Mouse (Mus musculus): ENCODE measurements around the gene Spen. TPM values are rescaled to one million over a fixed set of nuclear protein-coding genes. Genes with fewer than 3 reads are reported as not detected.

Gene Spen
- polyA plus RNA-seq, 1 experiment from 2014 or later = 20.4 TPM

DNA sequence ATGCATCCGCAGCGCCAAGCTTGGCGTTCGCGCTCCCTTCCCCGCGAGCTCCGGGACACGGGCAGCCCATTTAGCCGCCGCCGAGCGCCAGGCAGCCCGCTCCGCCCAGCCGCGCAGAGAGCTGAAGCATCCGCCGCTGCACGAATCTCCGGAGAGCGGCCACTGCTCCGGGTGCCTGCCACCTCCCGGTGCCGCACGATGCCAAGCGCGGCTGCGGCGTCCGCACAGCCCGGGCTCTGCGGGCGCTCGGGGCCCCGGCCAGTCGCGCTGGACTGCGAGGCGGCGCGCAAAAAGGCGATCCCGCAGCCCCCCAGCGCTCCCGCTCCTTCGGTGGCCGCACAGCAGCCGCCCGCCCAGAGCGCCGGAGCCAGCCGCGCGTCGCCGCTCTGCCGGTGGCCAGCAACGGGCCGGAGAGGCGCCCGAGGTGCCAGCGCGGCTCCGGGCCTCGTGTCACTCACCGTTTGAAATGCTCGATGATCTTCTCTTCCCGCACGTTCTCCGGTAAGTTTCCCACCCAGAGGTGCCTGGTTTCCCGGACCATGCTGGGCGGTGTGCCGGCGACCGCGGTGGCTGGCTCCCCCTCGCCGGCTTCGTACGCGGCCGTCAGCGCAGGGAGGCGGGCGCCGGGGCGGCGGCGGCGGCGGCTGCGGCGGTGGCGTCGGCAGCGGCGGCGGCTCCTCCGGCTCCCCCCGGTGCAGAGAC lies 540 bp downstream of the Spen start:
- peak overlapping the region; percentile 98 for H3K27ac ChIP-seq
- WGBS = under 1% methylated on average over 99 of the region's 101 CpGs

DNA sequence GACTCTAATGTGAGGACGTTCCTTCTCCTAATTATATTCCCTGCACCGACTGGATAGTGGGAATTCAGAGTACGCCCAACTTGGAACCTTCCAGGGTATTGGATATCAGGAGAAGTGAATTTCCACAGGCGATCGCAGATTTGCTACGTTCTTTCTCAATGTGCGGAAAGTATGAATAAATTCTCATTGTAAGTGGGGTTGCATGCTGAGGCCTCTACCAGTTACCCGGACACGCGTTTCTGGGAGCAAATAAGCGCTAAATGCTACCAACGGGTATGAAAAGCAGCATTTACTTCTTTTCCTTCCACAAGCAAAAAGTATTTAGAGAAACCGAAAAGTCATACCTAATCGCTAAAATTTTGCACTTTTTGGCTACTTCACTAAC lies 1.2 kb downstream of the Spen start:
- DNase-seq (ENCODE audit: low spot score) (no peak), ATAC-seq (ENCODE audit: low FRiP score) (no peak)
- Histone ChIP-seq H3K27ac (peak overlapping the region; percentile 98), H3K9me3 (ENCODE audit: control insufficient read depth, low read length) (no peaks in the 10 kb centered on the region), H3K4me2 (replicated peaks) (peak overlapping the region; percentile 79), H3K36me3 (replicated peaks; ENCODE audit: control insufficient read depth, insufficient read depth) (no peaks in the 10 kb centered on the region), H3K4me1 (replicated peaks; ENCODE audit: control insufficient read depth, insufficient read depth, low read length) (peaks cover 34% of the 10 kb centered on the region), H3K4me3 (replicated peaks; ENCODE audit: low read length) (peak overlapping the region; percentile 99), H3K9ac (peak overlapping the region; percentile 95), H3K27me3 (ENCODE audit: control insufficient read depth, insufficient read depth, low read length) (no peaks in the 10 kb centered on the region)
- under 1% methylated on average over 14 of the region's 14 CpGs for WGBS

More for the DNA sequence above, 540 bp downstream of the Spen start:
- H3K4me2 ChIP-seq (replicated peaks) = peak overlapping the region; percentile 79
- no peaks in the 10 kb centered on the region for H3K9me3 ChIP-seq (ENCODE audit: control insufficient read depth, low read length)
- H3K9ac ChIP-seq = peak overlapping the region; percentile 95
- H3K27me3 ChIP-seq (ENCODE audit: control insufficient read depth, insufficient read depth, low read length) = no peaks in the 10 kb centered on the region
- peaks cover 34% of the 10 kb centered on the region for H3K4me1 ChIP-seq (replicated peaks; ENCODE audit: control insufficient read depth, insufficient read depth, low read length)
- H3K4me3 ChIP-seq (replicated peaks; ENCODE audit: low read length) = peak overlapping the region; percentile 99
- DNase-seq (ENCODE audit: low spot score) (no peak), ATAC-seq (ENCODE audit: low FRiP score) (no peak)
- no peaks in the 10 kb centered on the region for H3K36me3 ChIP-seq (replicated peaks; ENCODE audit: control insufficient read depth, insufficient read depth)

DNA sequence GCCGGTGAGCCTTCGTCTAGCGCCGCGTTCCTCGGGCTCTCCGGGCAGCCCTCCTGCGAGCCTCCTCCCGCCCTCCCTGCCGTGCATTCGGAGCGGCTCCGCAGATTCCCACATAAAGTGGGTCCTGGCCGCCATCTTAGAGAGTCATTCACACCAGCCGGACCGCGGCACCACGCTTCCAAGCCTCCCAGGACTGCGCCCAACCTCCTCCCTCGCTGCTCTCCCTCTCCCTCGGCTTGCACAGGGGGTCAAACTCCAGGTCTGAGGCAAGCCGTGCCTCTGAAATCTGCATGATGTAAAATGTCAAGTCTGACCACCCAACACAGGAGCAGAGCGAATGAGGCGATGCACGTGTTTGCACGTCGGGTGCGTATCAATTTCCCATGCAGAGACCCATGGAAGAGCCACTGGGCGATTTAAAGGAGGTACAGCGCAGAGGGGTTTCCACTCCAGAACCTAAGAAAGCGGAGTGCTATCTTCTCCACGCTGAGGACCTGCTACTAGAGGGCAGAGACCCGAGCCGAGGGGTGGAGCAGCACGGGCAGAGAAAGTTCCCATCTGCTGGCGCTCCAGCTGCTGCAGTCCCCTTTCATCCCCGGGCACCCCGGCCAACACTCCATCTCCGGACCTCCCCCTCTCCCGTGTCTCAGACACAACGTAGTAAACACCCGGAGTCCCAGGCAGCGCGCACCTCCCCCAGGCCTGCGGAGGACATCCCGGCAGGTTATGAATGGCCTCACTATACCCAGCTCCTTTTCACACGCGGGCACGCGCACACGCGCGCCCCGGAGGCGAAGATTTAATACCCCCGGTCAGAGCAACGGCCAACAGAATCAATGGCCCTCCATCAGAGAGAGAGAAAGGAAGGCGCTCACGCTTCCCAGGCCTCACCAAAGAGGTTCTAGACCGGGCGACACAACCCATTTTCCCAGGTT lies 1.8 kb downstream of the Spen start:
- peak overlapping the region; percentile 99 for H3K4me3 ChIP-seq (replicated peaks; ENCODE audit: low read length)
- no peaks in the 10 kb centered on the region for H3K36me3 ChIP-seq (replicated peaks; ENCODE audit: control insufficient read depth, insufficient read depth)
- peak; percentile 76 for DNase-seq (ENCODE audit: low spot score)
- peak overlapping the region; percentile 95 for H3K9ac ChIP-seq
- under 1% methylated on average over 61 of the region's 61 CpGs for WGBS
- H3K9me3 ChIP-seq (ENCODE audit: control insufficient read depth, low read length) = no peaks in the 10 kb centered on the region
- peak overlapping the region; percentile 79 for H3K4me2 ChIP-seq (replicated peaks)
- peak; percentile 49 for ATAC-seq (ENCODE audit: low FRiP score)
- no peaks in the 10 kb centered on the region for H3K27me3 ChIP-seq (ENCODE audit: control insufficient read depth, insufficient read depth, low read length)
- H3K4me1 ChIP-seq (replicated peaks; ENCODE audit: control insufficient read depth, insufficient read depth, low read length) = peaks cover 30% of the 10 kb centered on the region
- peak overlapping the region; percentile 98 for H3K27ac ChIP-seq

DNA sequence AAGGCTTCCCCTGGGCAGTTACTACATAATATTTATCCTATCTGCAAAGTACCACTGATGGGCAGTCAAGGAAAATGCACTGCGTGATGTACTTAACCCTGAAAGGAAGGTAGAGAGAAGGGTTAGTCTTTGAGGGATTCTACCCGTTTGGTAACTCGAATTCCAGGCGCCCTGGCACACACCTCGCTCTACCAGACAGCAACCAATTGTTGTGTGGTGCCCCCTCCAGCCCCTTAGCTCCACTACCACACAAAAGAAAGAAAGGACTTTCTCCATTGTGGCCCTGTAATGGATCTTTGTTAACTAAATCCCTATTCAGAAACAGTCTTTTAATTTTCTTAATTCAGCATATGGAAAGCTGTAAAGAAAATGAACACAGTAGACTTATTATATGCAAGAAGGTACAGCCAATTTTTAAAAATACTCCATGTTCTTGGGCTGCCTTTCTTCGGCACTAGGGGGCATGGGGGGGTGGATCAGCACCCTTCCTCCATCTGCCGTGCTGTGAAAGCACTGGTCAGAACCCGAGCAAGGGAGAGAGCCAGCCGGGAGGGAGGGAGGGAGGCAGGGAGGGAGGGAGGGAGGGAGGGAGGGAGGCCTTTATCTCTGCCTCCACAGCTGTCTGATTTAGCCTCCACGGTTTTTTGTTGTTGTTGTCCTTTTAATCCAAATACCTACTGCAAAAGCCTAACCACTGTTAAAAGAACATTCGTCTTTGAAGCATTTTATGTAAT lies 3.3 kb downstream of the Spen start:
- peak overlapping the region; percentile 99 for H3K4me3 ChIP-seq (replicated peaks; ENCODE audit: low read length)
- H3K27me3 ChIP-seq (ENCODE audit: control insufficient read depth, insufficient read depth, low read length) = no peaks in the 10 kb centered on the region
- DNase-seq (ENCODE audit: low spot score) (peak; percentile 66), ATAC-seq (ENCODE audit: low FRiP score) (peak; percentile 39; the same call in 1 of the 2 replicates)
- H3K9ac ChIP-seq = peak overlapping the region; percentile 95
- WGBS = 5% methylated on average over 9 of the region's 11 CpGs
- no peaks in the 10 kb centered on the region for H3K9me3 ChIP-seq (ENCODE audit: control insufficient read depth, low read length)
- peak overlapping the region; percentile 79 for H3K4me2 ChIP-seq (replicated peaks)
- peak overlapping the region; percentile 98 for H3K27ac ChIP-seq
- H3K36me3 ChIP-seq (replicated peaks; ENCODE audit: control insufficient read depth, insufficient read depth) = 0 out of 2 replicates have a peak, but pooled peaks cover 2% of the 10 kb centered on the region
- H3K4me1 ChIP-seq (replicated peaks; ENCODE audit: control insufficient read depth, insufficient read depth, low read length) = peaks cover 28% of the 10 kb centered on the region

DNA sequence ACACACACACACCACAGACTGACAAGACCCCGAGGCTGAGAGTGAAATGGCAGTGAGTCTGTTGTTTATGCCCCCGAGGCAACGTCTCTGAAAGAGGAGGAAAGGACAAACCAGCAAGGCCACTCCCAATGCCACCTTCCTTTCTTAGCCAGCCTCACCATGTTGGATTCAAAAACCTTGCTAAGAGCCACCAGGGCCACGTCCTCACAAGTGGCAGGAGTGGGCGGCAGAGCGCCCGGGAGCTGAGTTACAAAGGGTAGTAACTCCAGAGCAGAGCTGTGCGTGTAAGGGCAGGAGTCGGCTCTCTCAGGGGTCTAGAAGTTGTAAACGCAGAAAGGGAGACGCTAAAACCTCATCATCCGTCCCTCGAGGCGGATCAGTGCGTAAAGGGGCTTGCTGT lies 7.4 kb downstream of the Spen start:
- Histone ChIP-seq H3K36me3 (replicated peaks; ENCODE audit: control insufficient read depth, insufficient read depth) (0 out of 2 replicates have a peak, but pooled peaks cover 4% of the 10 kb centered on the region), H3K4me3 (replicated peaks; ENCODE audit: low read length) (no peak overlapping the region), H3K4me2 (replicated peaks) (no peak overlapping the region), H3K27ac (no peak overlapping the region), H3K4me1 (replicated peaks; ENCODE audit: control insufficient read depth, insufficient read depth, low read length) (peaks cover 21% of the 10 kb centered on the region), H3K27me3 (ENCODE audit: control insufficient read depth, insufficient read depth, low read length) (no peaks in the 10 kb centered on the region), H3K9ac (no peak overlapping the region), H3K9me3 (ENCODE audit: control insufficient read depth, low read length) (no peaks in the 10 kb centered on the region)
- DNase-seq (ENCODE audit: low spot score) = no peak
- 87% methylated on average over 15 of the region's 15 CpGs for WGBS
- ATAC-seq (ENCODE audit: low FRiP score) = no peak

DNA sequence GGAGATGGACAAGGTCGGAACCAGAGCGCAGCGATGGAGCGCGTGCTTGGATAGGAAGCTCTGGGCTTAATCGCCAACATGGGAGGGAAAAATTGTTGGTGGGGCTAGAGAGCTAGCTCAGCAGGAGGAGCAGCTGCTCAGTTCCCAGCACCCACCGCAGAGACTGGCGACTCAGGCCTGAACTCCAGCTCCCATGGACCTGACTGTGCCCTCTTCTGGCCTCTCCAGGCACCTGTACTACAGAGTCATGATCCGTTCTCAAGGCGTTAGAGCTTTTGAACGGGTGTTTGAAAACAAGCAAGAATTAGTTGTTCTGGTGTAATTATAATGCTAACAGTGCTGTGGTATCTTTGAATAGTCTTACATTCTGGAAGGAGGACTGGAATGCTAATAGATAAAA lies 9.5 kb downstream of the Spen start:
- Histone ChIP-seq H3K9me3 (ENCODE audit: control insufficient read depth, low read length) (no peaks in the 10 kb centered on the region), H3K4me2 (replicated peaks) (no peak overlapping the region), H3K9ac (no peak overlapping the region), H3K27me3 (ENCODE audit: control insufficient read depth, insufficient read depth, low read length) (no peaks in the 10 kb centered on the region), H3K4me1 (replicated peaks; ENCODE audit: control insufficient read depth, insufficient read depth, low read length) (peaks cover 9% of the 10 kb centered on the region), H3K4me3 (replicated peaks; ENCODE audit: low read length) (no peak overlapping the region), H3K27ac (no peak overlapping the region), H3K36me3 (replicated peaks; ENCODE audit: control insufficient read depth, insufficient read depth) (0 out of 2 replicates have a peak, but pooled peaks cover 4% of the 10 kb centered on the region)
- ATAC-seq (ENCODE audit: low FRiP score) (no peak), DNase-seq (ENCODE audit: low spot score) (no peak)
- WGBS = 86% methylated on average over 11 of the region's 11 CpGs

DNA sequence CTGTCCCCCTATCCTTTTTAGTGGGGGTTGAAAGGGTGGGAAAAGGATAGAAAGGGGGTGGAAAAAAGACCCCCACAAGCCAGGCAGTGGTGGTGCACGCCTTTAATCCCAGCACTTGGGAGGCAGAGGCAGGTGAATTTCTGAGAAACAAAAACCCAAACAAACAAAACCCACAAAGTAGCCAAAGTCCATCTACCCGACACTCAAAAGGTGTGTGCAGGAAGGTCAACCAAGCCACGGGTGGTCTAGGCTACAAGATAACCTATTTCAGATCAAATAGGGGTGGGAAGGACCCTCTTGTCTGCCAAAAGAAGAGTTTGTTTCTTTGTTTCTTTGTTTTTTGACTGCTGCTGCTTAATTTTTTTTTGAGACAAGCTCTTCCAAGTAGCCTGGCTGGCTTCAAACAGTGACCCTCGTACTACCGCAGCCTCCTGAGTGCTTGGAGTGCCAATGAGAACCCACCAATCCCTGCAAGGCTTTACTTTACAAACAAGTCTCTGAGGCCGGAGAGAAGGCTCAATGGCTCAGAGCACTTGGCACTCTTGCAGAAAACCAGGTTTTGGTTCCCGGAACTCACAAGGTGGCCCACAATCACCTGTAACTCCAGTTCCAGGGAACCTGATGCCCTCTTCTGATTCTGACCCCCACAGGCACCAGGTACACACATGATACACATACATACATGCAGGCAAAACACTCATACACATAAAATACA lies 11.3 kb downstream of the Spen start:
- DNase-seq (ENCODE audit: low spot score) (no peak), ATAC-seq (ENCODE audit: low FRiP score) (no peak)
- WGBS = 78% methylated on average over 7 of the region's 7 CpGs
- H3K4me3 ChIP-seq (replicated peaks; ENCODE audit: low read length) = no peak overlapping the region
- no peak overlapping the region for H3K4me2 ChIP-seq (replicated peaks)
- no peak overlapping the region for H3K27ac ChIP-seq
- no peak overlapping the region for H3K9ac ChIP-seq
- no peaks in the 10 kb centered on the region for H3K4me1 ChIP-seq (replicated peaks; ENCODE audit: control insufficient read depth, insufficient read depth, low read length)
- H3K36me3 ChIP-seq (replicated peaks; ENCODE audit: control insufficient read depth, insufficient read depth) = peaks cover 8% of the 10 kb centered on the region
- H3K27me3 ChIP-seq (ENCODE audit: control insufficient read depth, insufficient read depth, low read length) = no peaks in the 10 kb centered on the region
- H3K9me3 ChIP-seq (ENCODE audit: control insufficient read depth, low read length) = no peaks in the 10 kb centered on the region

DNA sequence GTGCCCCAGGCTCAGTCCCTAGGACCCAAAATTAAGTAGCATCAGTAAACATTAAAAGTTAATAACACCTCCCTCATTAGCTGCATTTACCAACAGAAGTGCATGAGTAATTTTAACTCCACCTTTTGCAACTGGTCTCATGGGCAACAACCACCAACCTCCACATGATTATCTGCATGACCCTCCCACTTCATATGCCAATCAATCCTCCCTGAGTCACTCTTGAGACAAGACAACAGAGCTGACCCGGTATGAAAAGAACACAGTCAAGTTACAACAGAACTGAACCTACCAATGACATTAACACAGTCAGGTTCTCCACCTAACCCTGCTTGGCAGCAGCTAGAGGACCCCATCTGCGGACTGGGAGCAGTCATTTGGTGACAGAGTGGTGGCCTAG lies 12.5 kb downstream of the Spen start:
- Histone ChIP-seq H3K27me3 (ENCODE audit: control insufficient read depth, insufficient read depth, low read length) (no peaks in the 10 kb centered on the region), H3K36me3 (replicated peaks; ENCODE audit: control insufficient read depth, insufficient read depth) (peaks cover 20% of the 10 kb centered on the region), H3K4me1 (replicated peaks; ENCODE audit: control insufficient read depth, insufficient read depth, low read length) (no peaks in the 10 kb centered on the region), H3K27ac (no peak overlapping the region), H3K4me2 (replicated peaks) (no peak overlapping the region), H3K9ac (no peak overlapping the region), H3K4me3 (replicated peaks; ENCODE audit: low read length) (no peak overlapping the region), H3K9me3 (ENCODE audit: control insufficient read depth, low read length) (no peaks in the 10 kb centered on the region)
- WGBS = 66% methylated on average over 2 of the region's 2 CpGs
- ATAC-seq (ENCODE audit: low FRiP score) (no peak), DNase-seq (ENCODE audit: low spot score) (no peak)

Measured in hindbrain, embryonic 14.5 days (tissue).